Mouse (Mus musculus) thymus, adult 2 months (tissue): Measurements from ENCODE around the gene Spata31d1d. TPM values are rescaled to one million over a fixed set of nuclear protein-coding genes. Genes with fewer than 3 reads are reported as not detected.

Source experiments
- DNase-seq: peaks from one replicate; pipeline ENCODE4 v3.0.0; 2021
- H3K27ac ChIP-seq: fragments of 200-500 bp; 2 replicates; pipeline ENCODE4 v1.5.1; 2012; ENCODE audit warnings: low read length, control low read depth; ENCODE audit not compliant: control insufficient read depth, insufficient read depth
- H3K27me3 ChIP-seq: fragments of 200-500 bp; 2 replicates; pipeline ENCODE4 v1.6.1; 2012; ENCODE audit warnings: mild to moderate bottlenecking, low read length, moderate library complexity, mixed read lengths; ENCODE audit not compliant: control insufficient read depth, insufficient read depth
- H3K36me3 ChIP-seq: fragments of 200-500 bp; 2 replicates; pipeline ENCODE4 v1.6.1; 2012; ENCODE audit warnings: mild to moderate bottlenecking, low read length, moderate library complexity; ENCODE audit not compliant: control insufficient read depth, insufficient read depth
- H3K4me1 ChIP-seq: fragments of 200-500 bp; replicated peaks from 2 replicates; pipeline ENCODE4 v1.6.1; 2012; ENCODE audit warnings: low read length; ENCODE audit not compliant: control insufficient read depth, insufficient read depth
- H3K4me3 ChIP-seq: fragments of 200-500 bp; 2 replicates; pipeline ENCODE4 v1.5.1; 2012; ENCODE audit warnings: mild to moderate bottlenecking, low read length, control low read depth, moderate library complexity; ENCODE audit not compliant: control insufficient read depth, insufficient read depth
- CTCF ChIP-seq: fragments of 200-500 bp; IDR thresholded peaks from 2 replicates; pipeline ENCODE4 v1.5.1; 2012; ENCODE audit warnings: mild to moderate bottlenecking, control low read depth, low read length, moderate library complexity, borderline replicate concordance; ENCODE audit not compliant: control insufficient read depth, poor library complexity, insufficient read depth; ENCODE audit errors: extremely low read depth
- POLR2A ChIP-seq: fragments of 200-500 bp; IDR thresholded peaks from 2 replicates; pipeline ENCODE4 v1.6.1; 2012; ENCODE audit warnings: mild to moderate bottlenecking, low read length, control low read depth, moderate library complexity; ENCODE audit not compliant: control insufficient read depth, poor library complexity, insufficient read depth; ENCODE audit errors: extremely low read depth
- WGBS: fragments of 180-500 bp; shearing (Covaris S2); methylation state at CpG from one replicate; pipeline ENCODE4 v1.1.7; 2018; 5-methylcytosine and 5-hydroxymethylcytosine counted together
- polyA plus RNA-seq: library from polyadenylated mRNA; depleted of rRNA; stranded (reverse); fragments of >200 nt; gene quantifications from 2 replicates; pipeline ENCODE4 v1.2.3, GENCODE M21; 2012; rRNA removed

Gene Spata31d1d
- polyA plus RNA-seq, 1 experiment, result 0.05 TPM

DNA sequence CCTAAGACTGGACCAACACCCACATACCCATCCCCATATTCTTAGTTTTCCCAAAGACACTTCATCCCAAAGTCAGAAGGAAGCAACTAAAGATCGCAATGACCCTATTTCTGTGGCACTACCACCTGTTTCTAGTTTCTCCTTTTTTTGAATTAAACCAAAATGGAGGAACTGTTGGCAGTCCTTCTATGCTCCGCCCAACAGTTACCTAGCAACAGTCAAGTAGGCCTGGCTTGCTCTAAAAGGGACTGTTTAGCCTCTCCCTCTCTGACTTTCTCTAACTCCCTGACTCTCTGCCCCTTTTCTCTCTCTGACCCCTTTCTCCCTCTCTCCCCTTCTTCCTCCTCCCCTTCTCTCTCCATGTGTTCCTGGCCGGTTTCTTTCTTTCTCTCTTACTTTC, 46.3 kb downstream of the Spata31d1d start:
- Histone ChIP-seq H3K4me3 (no peak overlapping the region), H3K36me3 (no peaks in the 10 kb centered on the region), H3K27ac (no peak overlapping the region), H3K27me3 (no peaks in the 10 kb centered on the region), H3K4me1 (no peaks in the 10 kb centered on the region)
- no peak for TF ChIP-seq CTCF
- TF ChIP-seq POLR2A, result no peak
- WGBS, result 80% methylated on average over 3 of the region's 3 CpGs
- no peak for DNase-seq

DNA sequence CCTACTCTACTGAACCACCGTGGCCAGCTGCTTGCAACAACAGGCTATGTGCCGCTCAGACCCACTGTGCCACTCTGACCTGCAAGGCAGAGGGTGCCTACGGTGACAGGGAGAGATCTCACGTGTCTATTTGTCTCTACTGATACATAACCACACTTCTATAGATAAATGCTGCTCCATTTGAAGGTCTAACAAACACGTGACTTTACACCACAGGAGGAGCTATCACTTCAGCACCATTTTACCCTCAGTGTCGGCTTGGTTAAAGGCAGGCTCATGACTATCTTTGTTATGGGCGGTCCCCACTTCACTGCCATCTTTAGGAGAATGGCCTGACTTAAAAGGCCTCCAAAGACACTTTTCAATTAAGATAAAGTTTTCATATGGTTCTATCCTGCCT, 48.9 kb downstream of the Spata31d1d start:
- Histone ChIP-seq H3K36me3 (no peaks in the 10 kb centered on the region), H3K4me1 (no peaks in the 10 kb centered on the region), H3K4me3 (no peak overlapping the region), H3K27ac (no peak overlapping the region), H3K27me3 (no peaks in the 10 kb centered on the region)
- WGBS, result 36% methylated on average over 7 of the region's 7 CpGs
- DNase-seq, result no peak
- TF ChIP-seq POLR2A (no peak), CTCF (no peak)

DNA sequence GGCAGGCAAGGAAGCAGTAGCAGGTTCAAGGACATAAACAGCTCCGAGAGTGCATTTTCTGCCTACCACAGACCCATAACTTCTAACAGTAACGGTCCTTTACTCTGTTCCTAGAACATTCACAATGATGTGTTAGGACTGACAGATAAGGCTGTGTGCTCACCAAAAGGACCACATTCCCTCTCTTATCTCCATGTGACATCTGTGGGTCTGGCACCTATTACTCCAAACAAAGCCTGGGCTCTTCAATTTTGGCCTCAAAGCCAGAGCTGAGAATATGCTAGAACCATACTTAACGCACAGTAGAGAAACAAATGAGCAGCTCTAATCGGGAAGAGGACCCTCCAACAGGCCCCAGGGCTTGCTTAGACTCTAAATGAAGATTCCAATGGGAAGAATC, 51.6 kb downstream of the Spata31d1d start:
- H3K4me3 ChIP-seq, result no peak overlapping the region
- H3K36me3 ChIP-seq, result no peaks in the 10 kb centered on the region
- TF ChIP-seq CTCF, result no peak
- TF ChIP-seq POLR2A, result no peak
- H3K27ac ChIP-seq, result no peak overlapping the region
- WGBS, result 68% methylated on average over 4 of the region's 4 CpGs
- H3K27me3 ChIP-seq, result peaks cover 5% of the 10 kb centered on the region
- DNase-seq, result no peak
- H3K4me1 ChIP-seq, result peaks cover 6% of the 10 kb centered on the region

DNA sequence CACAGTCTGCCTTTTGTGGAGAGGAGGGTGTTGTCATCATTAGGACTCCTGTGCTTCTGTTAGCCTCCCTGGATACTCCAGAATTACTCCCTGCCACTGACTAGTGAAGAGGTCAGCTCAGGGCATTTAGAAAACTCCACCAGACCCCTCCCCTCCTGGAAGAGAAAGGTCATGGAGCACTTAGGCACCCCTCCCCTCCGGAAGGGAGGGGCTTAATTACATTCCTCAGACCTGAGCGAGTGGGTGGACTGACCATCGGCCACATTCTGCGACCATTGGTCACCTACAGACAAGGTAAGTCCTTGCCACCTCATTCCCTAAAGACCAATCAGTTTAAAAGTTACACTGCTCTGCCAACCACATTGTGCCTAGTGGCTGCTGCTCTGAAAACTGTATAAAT, 52.2 kb downstream of the Spata31d1d start:
- Histone ChIP-seq H3K4me1 (peaks cover 9% of the 10 kb centered on the region), H3K27me3 (peaks cover 6% of the 10 kb centered on the region), H3K27ac (no peak overlapping the region), H3K36me3 (no peaks in the 10 kb centered on the region), H3K4me3 (no peak overlapping the region)
- DNase-seq, result no peak
- 81% methylated on average over 4 of the region's 4 CpGs for WGBS
- no peak for TF ChIP-seq POLR2A
- TF ChIP-seq CTCF, result no peak

DNA sequence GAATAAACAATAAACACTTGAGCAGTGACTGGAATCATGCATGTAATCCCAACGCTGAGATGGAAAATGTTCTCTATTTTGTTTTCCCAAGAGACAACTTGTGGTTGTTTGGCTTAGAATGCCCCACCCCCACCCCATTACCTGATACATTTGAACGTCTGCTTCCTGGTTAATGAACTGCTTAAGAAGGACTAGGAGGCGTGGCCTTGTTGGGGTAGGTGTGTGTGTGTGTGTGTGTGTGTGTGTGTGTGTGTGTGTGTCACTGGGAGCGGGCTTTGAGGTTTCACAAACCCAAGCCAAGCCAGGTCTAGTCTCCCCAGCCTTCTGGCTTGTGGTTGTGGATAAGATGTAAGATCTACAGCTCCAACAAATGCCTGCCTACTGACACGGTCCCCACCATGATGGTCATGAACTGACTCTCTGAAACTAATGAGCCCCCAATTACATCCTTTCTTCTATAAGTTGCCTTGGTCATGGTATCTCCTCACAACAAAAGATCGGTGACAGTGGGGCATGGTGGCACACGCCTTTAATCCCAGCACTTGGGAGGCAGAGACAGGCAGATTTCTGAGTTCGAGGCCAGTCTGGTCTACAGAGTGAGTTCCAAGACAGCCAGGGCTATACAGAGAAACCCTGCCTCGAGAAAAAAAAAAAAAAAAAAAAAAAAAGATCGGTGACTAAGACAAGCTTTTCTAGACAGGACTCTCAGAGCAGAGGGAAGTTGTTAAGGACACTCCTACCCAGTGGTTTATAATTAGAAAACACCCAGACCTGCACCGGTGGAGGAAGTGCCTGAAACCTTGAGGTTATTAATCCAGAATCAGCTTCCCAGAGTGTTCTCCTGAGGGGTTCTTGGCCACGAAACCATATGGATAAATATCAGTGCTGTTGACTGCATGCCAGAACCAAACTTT, 55.0 kb downstream of the Spata31d1d start:
- no peak for DNase-seq
- H3K36me3 ChIP-seq, result no peaks in the 10 kb centered on the region
- no peak for TF ChIP-seq CTCF
- TF ChIP-seq POLR2A, result no peak
- 44% methylated on average over 12 of the region's 12 CpGs for WGBS
- peaks cover 15% of the 10 kb centered on the region for H3K4me1 ChIP-seq
- H3K27ac ChIP-seq, result no peak overlapping the region
- no peak overlapping the region for H3K4me3 ChIP-seq
- H3K27me3 ChIP-seq, result peaks cover 9% of the 10 kb centered on the region

Other genes with a start within 250 kb of the Spata31d1d start
- 9.9 and 13.5 TPM in 2 replicates for gene Agtpbp1, start 146.5 kb downstream of the Spata31d1d start, polyA plus RNA-seq
- 44.5 and 54.3 TPM in 2 replicates for gene Naa35, start 146.5 kb downstream of the Spata31d1d start, polyA plus RNA-seq
- gene Golm1, start 55.9 kb downstream of the Spata31d1d start, polyA plus RNA-seq, result 3.2 and 4.4 TPM in 2 replicates
- not detected in 2 replicates for gene 4921517D22Rik, start 37.6 kb downstream of the Spata31d1d start, polyA plus RNA-seq
- gene Spata31d1a, start 21.4 kb downstream of the Spata31d1d start, polyA plus RNA-seq, result 0.03 and 0.08 TPM in 2 replicates
- gene Spata31d1b, start 19.5 kb downstream of the Spata31d1d start, polyA plus RNA-seq, result 0.69 and 1.00 TPM in 2 replicates
- 0.05 and 0.07 TPM in 2 replicates for gene 1700014D04Rik, start 15.0 kb upstream of the Spata31d1d start, polyA plus RNA-seq
- gene Isca1, start 38.1 kb upstream of the Spata31d1d start, polyA plus RNA-seq, result 56.7 and 80.3 TPM in 2 replicates
- not detected in 2 replicates for gene Gm49354, start 50.5 kb upstream of the Spata31d1d start, polyA plus RNA-seq
- gene Tut7, start 91.4 kb upstream of the Spata31d1d start, polyA plus RNA-seq, result 43.6 and 47.4 TPM in 2 replicates